Mouse (Mus musculus) fat pad, adult 2 months (tissue): ENCODE measurements at regions not wholly inside any gene's neighbourhood (a gene's known extent, or its start where the extent isn't known, plus 50 kb on each side); places are given as distances from the start of the nearest gene placed in this dataset.

ENCODE experiments used
- DNase-seq: peaks from one replicate; pipeline ENCODE4 v3.0.0-alpha.2; 2011; ENCODE audit warnings: low read depth, low spot score; ENCODE audit errors: extremely low read depth

DNA sequence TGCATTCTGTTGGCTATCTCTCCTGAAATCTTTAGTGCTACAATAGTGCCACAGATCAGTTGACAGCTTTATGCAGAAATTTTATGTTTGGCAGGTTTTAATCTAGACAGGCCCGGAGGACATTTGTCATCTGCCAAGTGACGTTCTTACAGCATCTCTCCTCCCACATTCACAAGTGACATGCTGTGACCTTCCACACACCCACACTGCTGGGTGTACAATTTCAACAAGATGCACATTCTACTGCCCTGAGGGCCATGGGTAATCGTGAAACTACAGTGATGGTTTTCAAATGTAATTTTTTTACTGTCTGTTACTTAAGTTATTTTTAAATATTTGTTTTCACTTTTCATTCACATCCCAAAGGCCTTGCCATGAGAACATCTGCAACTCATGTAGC is 639.2 kb upstream of the Gm11114 start:
- DNase-seq, result peak; percentile 11

DNA sequence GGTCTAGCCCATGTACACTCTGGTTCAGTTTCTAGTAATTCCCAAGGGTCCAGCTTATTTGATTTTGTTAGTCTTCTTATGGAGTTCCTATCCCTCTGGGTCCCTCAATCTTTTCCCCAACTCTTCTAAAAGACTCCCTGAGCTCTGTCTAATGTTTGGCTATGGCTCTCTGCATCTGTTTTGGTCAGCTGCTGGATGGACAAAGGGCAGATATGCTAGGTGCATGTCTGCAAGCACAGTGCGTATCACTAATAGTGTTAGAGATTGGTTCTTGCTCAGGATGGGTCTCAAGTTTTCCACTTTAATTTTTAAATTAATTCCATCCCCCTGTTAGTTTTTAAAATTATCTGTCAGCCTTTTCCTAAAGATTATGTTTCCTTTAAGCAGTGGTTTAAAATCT is 634.2 kb upstream of the Gm11114 start:
- DNase-seq, result no peak

DNA sequence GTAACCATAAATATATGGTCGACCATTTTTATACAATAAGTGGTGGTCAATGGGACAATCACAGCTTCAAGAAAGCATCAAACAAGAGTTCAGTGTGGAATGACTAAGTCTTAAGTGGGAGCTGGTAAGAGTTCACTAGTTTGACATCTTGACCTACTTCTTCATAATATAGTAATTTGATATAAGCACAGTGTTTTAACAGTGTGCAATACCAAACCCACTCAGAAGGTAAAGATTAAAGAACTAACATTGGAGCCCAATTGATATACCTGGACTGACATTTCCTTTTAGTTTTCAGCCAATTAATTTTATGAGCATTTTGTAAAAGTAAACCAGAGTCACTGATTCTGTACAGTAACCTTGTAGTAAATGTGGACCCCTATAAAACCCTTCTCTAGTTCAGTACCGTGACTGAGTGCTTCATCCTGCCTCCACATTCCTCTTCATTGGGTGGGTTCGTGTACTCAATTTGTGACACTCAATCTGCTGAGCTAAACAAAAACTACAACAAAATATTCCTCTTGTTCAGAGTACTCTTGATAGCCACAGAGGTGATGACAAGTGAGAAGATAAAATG is 593.9 kb upstream of the Gm11114 start:
- DNase-seq, result no peak

DNA sequence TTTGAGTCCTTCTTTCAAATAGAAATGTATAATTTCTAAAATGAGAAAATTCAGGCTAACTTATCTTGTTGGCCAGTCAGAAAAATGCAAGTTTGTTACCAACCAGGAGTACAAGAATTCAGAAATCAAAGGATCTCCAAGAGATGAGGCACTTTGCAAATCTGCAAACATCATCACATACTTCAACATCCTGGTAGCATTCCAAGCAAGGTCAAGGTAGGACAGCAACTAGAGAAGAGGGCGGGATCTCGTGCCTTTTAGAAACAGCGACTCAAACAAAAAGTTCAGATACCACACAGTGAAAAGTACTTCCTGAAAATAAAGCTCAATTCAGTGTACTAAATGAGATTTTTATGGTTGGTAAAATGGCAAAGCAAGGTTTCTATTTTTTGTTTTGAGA is 593.2 kb upstream of the Gm11114 start:
- no peak for DNase-seq

DNA sequence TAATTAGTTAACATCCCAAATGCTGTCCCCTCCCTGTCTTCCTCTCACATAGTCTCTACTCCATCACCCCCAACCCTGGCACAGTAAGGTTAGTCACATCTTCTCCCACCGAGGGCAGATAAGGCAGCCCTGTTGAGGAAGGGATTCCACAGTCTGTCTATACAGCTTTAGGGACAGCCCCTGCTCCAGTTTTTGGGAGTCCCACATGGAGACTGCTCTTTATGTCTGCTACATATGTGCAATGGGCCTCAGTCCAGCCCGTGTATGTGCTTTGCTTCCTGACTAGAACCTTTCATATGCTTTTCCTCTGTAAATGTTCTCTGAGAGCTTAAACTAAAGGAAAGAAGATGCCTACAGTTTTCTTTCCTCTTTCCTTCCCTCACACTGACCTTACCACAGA is 592.1 kb upstream of the Gm11114 start:
- DNase-seq, result no peak

DNA sequence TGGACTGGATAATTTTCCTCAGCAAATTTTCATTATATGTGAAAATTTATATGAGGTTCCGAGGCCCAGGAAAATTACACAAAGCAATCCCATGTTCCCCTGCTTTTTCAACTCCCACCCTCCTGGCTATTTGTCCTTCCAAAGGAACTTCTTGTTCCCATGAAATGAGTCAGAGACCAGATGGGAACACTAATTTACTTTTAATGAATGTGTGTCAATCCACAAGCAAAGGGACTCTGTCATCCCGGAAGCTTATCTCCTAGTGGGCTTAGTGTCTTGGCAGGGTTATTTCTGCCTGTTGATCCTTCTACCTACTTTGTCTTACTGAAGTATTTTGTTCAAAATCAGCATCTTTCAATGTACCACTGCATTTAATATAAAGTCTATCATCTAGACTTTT is 573.3 kb upstream of the Gm11114 start:
- DNase-seq, result no peak

DNA sequence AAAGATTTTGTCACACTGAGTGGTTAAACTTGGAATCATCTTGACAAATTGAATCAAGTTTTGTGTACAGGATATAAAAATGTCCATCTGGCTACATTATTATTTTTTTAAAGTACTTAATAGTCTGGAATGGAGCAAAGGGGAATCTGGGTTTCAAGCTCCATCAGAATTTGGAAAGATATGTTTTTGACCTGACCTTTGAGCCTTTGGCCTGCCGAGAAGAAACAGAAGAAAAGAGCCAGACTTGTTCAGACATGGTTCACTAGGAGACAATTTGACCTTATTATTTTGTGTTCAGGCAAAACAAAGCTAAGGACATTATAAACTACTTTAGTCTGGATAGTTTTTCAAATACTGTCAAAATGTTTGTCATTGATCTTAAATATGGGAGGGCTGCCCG is 572.2 kb upstream of the Gm11114 start:
- no peak for DNase-seq

DNA sequence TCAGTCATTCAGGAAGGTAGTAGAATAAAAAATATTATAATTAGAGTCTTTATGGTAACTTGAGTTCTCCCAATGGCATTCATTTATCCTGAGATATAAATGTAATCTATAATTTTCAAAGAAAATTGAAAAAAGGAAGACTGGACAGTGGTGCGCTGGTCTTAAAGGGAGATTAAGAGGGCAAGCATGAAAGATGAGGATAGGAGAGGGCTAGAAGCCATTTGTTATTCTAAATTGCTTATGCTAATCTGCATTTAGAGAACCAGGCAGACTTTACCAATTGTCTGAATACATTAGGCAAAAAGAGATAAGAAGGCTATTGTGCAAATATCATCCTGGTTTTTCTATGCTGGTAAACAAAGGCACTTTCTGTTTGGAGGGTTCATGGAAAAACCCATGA is 558.2 kb upstream of the Gm11114 start:
- no peak for DNase-seq

DNA sequence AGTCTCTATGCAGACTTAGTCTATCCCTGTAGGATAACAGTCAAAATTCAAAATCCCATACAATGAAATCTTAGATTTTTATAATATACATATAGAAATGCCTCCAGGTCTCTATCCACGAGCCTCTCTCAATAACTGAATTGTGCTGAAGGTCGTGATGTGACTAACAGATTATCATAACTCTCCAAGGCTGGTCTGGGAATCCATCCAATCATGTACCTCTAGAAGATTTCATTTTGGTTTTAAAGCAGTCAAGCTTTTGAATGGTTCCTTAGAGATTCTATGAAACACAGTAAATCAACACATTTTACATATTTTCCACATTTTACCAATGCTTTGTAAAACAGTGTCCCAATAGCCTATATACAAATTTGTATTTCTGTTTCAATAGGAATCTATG is 557.7 kb upstream of the Gm11114 start:
- no peak for DNase-seq

DNA sequence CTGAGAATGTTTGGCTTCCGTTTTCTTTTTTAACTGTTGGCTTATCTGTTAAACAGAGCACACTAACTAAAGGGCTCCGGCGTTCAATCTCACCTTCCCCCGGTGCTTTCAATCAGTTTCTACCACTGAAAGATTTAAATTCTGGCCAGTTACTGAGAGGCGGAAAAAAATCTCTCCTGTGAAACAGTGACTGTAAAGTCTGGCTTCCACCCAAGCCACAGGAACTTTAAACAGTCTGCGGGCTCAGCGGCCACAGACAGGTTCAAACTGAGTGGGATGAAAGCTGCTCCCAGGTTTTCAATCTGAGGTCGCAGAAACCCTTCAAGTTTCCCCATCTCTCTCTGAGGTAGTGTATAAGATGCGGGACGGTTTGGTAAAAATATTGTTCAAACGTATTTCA is 538.2 kb upstream of the Gm11114 start:
- no peak for DNase-seq

DNA sequence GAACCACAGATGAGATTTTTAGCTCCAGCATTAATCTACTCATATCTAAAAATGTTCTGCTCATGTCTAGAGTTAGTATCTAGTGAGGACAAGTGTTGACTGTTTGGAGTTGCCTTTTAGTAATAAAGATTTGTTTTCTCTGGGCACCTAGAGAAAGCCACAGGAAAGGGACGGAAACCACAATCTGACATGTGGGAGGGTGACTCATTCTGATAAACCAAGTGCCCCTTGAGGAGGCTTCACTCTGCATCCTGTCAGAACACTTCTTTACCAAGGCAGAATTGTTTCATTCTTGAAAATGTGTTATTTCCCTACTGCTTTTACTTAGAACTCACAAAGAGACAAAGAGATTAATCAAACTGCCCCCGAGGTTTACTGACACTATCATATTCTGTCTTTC is 537.4 kb upstream of the Gm11114 start:
- DNase-seq, result no peak

DNA sequence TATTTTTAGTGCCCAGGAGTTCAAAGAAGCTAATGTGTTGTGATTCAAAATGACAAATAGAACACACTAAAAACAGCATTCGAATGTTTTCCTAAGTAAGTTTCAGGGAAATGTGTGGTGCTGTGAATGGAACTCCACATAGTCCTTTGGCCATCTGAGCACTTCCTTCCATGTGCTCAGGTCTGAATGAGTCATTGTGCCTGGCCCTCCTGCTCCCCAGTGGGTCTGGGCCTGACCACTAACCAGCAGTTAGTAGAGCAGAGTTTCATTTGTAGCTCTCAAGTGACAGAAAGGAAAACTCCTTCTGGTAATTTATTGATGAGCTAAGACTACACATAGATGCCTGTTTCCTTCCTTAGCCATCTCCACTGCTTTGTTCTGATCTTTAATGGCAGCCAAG is 533.4 kb upstream of the Gm11114 start:
- no peak for DNase-seq

DNA sequence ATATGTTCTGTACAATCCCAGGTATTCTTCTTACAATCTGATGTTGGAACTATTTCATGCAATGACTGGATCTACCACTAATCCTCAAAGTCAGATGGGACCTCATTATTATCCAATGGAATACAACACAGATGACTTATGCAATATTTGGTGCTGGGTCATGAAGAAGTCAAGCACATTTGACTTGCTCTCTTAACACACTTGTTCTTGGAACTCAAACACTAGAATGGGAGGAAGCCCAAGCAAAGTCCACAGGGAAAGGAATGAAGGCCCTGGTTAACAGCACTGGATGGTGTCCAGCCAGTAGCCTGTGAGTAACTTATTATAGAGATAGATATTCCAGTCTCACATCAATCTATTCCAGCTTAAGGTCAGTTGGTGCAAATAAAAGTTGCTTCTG is 486.8 kb upstream of the Gm11114 start:
- no peak for DNase-seq

DNA sequence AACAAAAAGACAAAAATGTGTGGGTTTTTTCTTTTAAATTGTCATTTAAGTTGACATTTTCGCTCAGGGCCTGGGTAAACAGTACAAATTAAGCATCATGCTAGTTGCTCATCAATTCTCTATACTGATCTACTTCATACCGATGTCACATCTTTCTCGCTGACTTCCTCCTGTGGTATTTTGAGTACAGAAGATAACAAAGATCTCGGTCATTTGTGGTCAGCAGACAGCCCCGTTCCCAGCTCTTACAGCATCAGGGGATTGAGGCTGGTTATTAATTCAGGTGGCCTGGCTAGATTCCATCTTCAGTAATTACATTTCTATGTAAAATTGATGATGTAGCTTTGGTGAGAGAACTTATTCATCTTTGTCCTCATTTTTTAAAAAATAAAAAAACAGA is 483.6 kb upstream of the Gm11114 start:
- no peak for DNase-seq

DNA sequence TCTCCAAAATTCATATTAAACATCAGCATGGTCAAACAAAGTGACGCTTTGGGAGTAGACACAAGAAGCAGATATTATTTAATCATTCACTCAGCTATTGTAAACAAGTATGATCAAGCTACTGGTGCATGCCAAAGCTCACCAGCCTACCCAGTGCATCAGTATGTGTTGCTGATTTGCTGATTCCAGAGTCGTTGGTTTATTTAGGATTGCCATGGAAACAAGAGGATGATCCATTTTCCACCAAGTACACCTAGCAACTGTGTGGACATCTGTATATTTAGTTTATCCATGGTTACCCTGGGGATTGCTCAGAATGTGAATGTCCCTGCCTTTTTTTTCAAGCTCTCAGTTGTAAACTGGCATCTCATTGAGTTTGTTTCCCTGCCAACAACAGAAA is 481.9 kb upstream of the Gm11114 start:
- no peak for DNase-seq

DNA sequence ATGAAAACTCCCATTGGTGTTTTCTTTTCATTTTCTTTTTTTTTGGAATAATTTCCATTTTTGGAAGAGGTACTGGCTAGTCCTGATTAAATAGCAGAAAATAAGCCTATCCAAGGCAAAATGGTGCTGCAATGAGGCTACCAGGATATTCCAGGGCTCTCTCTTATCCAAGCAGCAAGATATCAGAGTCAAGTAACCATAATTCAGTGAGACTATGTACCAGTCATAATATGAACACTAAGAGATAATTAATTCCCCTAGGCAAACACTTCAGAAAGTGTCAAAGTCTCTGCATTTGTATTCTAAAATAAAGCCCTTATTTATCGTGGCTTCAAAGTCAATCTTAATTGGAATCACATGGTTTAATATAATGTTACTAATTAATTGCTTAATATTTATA is 475.1 kb upstream of the Gm11114 start:
- no peak for DNase-seq

DNA sequence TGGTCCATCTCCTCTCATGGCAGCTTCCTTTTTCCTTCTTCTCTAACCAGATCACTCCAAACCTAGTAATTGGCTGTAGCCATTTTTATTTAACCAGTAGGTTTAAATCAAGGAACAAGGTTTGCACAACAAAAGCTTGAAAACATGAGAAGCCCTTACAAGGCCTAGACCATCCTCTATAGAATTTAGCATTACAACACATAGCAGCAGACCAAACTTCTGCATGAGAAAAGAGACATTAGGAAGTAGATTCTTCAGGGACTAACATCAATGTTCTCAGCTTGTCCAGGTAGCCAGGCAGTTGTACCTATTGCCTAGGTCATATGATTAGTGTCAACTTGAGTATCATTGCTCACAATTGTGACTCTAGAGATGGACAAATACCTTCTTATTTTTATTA is 468.6 kb upstream of the Gm11114 start:
- no peak for DNase-seq

DNA sequence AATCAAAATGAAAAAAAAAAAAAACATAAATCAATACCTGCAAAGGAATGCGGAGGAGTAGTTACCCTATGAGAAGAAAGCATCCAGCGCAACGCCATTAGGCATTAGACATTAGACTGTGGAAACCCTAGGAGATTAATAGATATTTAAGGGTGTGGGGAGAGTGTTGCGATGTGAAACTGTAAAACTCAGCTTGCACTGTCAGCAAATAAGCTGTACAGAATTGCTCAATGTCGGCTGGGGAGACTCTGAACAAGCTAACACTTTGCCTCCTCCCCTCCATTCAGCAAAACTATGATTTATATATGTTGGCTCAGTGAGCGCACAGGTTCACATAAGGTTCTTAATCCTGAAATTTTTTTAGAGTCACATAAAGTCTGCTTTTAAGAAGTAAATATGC is 451.0 kb upstream of the Gm11114 start:
- DNase-seq, result no peak

DNA sequence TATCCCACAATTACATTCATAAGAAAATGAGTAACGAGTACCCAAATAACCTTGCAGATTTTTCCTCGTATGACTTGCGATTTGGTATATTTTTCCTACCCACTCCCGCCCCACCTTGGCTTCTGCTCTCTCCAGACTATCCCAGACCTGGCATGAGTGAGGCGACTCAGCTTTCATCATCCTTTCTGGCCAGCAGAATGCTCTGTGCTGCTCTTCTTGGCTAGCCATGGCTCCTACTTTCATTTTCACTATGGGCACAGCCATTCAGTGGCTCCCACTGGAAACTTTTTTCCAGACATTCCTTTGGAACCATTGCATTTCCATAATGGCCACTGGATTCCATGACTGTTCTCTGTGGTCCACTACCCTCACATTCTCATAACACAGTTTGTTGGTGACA is 449.1 kb upstream of the Gm11114 start:
- DNase-seq, result no peak

DNA sequence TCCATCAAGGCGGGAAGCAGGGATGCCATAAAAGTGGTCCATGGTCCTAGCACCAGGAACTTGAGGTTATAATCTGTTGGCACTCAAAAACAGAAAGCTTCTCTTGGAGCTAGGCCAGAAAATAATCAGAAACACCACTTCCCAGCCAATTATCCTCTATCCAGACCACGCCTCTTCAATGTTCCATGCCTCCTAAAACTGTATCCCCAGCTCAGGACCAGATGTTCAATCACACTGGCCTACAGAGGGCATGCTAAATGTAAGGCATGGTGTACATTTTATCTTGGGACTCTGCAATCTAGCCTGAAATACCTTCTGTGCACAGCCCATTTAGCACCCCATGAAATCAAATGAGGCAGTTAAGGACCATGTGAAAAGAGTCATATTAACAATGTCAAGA is 418.4 kb upstream of the Gm11114 start:
- no peak for DNase-seq

DNA sequence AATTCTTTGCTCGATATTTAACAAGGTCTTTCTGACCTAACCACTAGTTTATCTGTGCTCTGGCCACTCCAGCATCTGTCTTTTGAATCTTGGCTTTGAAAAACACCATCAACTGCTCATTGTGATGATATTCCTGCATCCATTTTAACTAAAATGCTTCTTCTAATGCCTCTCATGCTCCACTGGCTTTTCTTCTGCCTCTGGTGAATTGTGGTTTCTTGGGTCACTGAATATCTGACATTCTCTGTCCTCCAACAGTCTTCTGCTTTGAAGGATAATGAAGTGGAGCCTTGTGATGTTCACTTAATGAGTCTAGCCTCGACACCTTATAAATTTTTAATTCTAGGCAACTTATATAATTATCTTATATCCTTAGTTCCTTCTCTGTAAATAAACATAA is 416.5 kb upstream of the Gm11114 start:
- no peak for DNase-seq

DNA sequence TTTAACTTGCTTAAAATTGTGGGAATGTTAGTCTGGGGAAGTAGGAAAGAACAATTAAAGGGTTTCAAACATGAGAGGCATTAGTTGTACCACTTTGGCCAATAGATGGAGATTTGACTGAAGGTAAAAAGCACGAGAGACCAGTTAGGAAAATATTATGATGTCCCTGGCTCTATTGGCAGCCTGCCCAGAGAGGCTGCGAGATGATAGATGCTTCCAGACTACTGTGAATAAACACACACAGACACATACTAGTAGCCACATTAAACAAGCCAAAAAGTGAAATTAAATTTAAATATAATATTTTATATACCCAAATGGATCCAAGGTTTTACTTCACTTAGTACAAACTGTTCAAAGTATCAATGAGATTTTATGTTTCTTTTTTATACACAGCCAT is 411.9 kb upstream of the Gm11114 start:
- no peak for DNase-seq

DNA sequence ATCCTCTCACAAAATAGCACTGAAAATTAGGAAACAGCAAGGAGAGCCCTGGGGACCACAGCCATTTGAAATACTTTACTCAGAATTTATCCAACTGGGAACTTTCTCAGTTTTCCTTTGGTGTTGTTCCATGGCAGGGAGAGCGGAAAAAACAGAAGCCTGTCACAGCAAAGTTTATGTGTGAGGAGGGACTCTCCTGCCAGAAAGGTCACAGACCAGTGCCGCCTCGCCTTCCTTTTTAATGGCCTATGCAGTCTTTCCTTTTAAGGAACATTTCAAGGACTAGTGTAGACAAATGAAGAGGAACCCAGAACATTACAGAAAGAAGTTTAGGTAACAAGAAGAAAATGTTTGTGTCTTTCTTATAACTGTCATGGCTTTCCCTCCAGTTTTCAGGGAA is 406.3 kb upstream of the Gm11114 start:
- DNase-seq, result no peak

DNA sequence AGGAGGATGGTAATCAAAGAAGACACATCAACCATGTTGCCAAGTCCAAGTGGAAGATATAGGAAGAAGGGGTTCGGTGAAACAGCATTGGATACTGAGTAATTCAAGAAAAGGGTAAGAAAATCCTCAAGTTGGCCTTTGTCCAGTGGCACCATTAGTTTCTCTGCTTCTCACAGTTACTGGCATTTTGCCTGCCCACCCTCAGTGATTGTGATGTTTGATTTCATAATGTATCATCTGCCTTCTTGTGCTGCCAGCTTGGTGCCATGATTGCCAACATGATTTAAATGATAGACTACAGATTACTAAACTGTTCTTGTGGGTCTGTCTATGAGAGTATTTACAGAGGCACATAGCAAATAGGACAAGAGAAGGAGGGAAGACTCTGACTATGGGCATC is 399.3 kb upstream of the Gm11114 start:
- no peak for DNase-seq
